Mouse (Mus musculus) lung, postnatal 0 days (tissue): ENCODE results near the gene Ankzf1.

Source experiments
- CTCF ChIP-seq: IDR thresholded peaks from 2 replicates; pipeline ENCODE4 v1.5.1; 2016; ENCODE audit warnings: antibody characterized with exemption, mild to moderate bottlenecking
- EP300 ChIP-seq: IDR thresholded peaks from 2 replicates; pipeline ENCODE4 v1.6.1; 2016; ENCODE audit warnings: antibody characterized with exemption, mild to moderate bottlenecking, control low read depth

DNA sequence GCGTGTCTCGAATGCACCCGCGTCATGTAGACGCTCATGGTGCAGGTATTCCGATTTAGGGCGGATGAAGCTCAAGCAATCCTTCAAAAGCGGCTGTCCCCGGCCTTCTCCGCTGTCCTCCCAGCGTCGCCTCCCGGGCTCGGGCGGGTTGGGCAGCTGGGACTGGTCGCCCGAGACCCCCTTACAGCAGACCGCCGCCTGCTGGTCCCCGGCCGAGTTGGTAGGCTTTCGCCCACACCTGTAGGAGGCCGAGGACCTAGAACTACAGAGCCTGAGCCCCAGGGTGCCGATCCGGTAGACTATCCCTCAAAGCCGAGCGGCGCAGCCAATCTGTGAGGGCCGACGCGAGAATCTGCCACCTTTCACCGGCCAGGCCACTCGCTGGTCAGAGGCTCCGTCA lies 27.6 kb downstream of the Ankzf1 start, which contains the start of gene Tuba4a:
- peak; percentile 42 for TF ChIP-seq CTCF
- TF ChIP-seq EP300: no peak
